In genomic region chr13:29356158-29356485, GRCm38 (mm10) we compare ENCODE assay signal across 9 mouse cellular contexts.
DNase-seq lines count a peak whose midpoint lies in the region; ATAC-seq lines count a peak whose summit lies in the region.
"Had no signal": no experiment of that assay in that cellular context is flagged by ENCODE, and none has a peak within 500 bp of the region (broad histone marks: within the 10 kb centered on the region; RNA-seq: fewer than 3 reads in every experiment).

No protein-coding gene starts in this region.

- H3K9me3 ChIP-seq in hindbrain, embryonic 10.5 days: no peaks in the 10 kb centered on the region
- no peaks in the 10 kb centered on the region for H3K9me3 ChIP-seq in hindbrain, embryonic 11.5 days (ENCODE audit: control insufficient read depth, low read length)
- H3K9me3 ChIP-seq in heart, embryonic 14.5 days (ENCODE audit: control insufficient read depth, low read length): no peaks in the 10 kb centered on the region
- 0 out of 2 replicates have a peak, but pooled peaks cover 3% of the 10 kb centered on the region for H3K9me3 ChIP-seq in limb, embryonic 12.5 days
- no peaks in the 10 kb centered on the region for H3K9me3 ChIP-seq in intestine, embryonic 16.5 days (ENCODE audit: control insufficient read depth, low read length)

- no peak overlapping the region for H3K4me3 ChIP-seq in hindbrain, embryonic 10.5 days
- no peak overlapping the region for H3K4me3 ChIP-seq in hindbrain, embryonic 11.5 days (ENCODE audit: low read depth, low read length)
- no peak overlapping the region for H3K4me3 ChIP-seq in heart, embryonic 14.5 days (ENCODE audit: control insufficient read depth in 1 of 2, insufficient read depth in 1 of 2, low read depth in 1 of 2, low read length in 2 of 2)
- H3K4me3 ChIP-seq in limb, embryonic 12.5 days (replicated peaks): no peak overlapping the region
- no peak overlapping the region for H3K4me3 ChIP-seq in intestine, embryonic 16.5 days (ENCODE audit: low read length)

- DNase-seq in hindbrain, embryonic 10.5 days (ENCODE audit: low spot score): no peak
- DNase-seq in hindbrain, embryonic 11.5 days (ENCODE audit: low spot score): no peak
- DNase-seq in embryo, embryonic 10 days (ENCODE audit: low spot score): peak; percentile 42
- DNase-seq in spleen, postnatal 14 days (ENCODE audit: low spot score in 2 of 2): no peak
- DNase-seq in layer of hippocampus, adult 8-10 months (ENCODE audit: low spot score in 2 of 2): no peak

- peaks cover 26% of the 10 kb centered on the region for H3K4me1 ChIP-seq in hindbrain, embryonic 10.5 days (replicated peaks)
- H3K4me1 ChIP-seq in hindbrain, embryonic 11.5 days (replicated peaks; ENCODE audit: control insufficient read depth, insufficient read depth, low read length): no peaks in the 10 kb centered on the region
- H3K4me1 ChIP-seq in heart, embryonic 14.5 days (ENCODE audit: control insufficient read depth in 2 of 2, insufficient read depth in 2 of 2, low read length in 2 of 2): peaks cover 12 to 29% of the 10 kb centered on the region in 2 experiments
- peaks cover 41% of the 10 kb centered on the region for H3K4me1 ChIP-seq in limb, embryonic 12.5 days (replicated peaks)
- no peaks in the 10 kb centered on the region for H3K4me1 ChIP-seq in intestine, embryonic 16.5 days (ENCODE audit: control insufficient read depth, insufficient read depth, low read length)

- 43% methylated on average over 10 of the region's 10 CpGs for WGBS in hindbrain, embryonic 10.5 days
- 30% methylated on average over 10 of the region's 10 CpGs for WGBS in hindbrain, embryonic 11.5 days
- 37% methylated on average over 10 of the region's 10 CpGs for WGBS in heart, embryonic 14.5 days
- 6% methylated on average over 10 of the region's 10 CpGs for WGBS in limb, embryonic 12.5 days
- 58% methylated on average over 10 of the region's 10 CpGs for WGBS in intestine, embryonic 16.5 days

- H3K27me3 ChIP-seq in hindbrain, embryonic 10.5 days (ENCODE audit: insufficient read depth, poor library complexity, severe bottlenecking): no peaks in the 10 kb centered on the region
- H3K27me3 ChIP-seq in hindbrain, embryonic 11.5 days (ENCODE audit: control insufficient read depth, insufficient read depth, low read length): no peaks in the 10 kb centered on the region
- no peaks in the 10 kb centered on the region for H3K27me3 ChIP-seq in heart, embryonic 14.5 days (ENCODE audit: control insufficient read depth, insufficient read depth, low read length)
- no peaks in the 10 kb centered on the region for H3K27me3 ChIP-seq in limb, embryonic 12.5 days
- no peaks in the 10 kb centered on the region for H3K27me3 ChIP-seq in intestine, embryonic 16.5 days (replicated peaks; ENCODE audit: control insufficient read depth, insufficient read depth, low read length)

- H3K4me2 ChIP-seq in hindbrain, embryonic 11.5 days (replicated peaks; ENCODE audit: low read depth, low read length): no peak overlapping the region
- H3K4me2 ChIP-seq in heart, embryonic 14.5 days (ENCODE audit: low read length): peak overlapping the region; percentile 14; the same call in 1 of the 2 replicates
- H3K4me2 ChIP-seq in limb, embryonic 12.5 days: peak overlapping the region; percentile 33
- H3K4me2 ChIP-seq in intestine, embryonic 16.5 days (ENCODE audit: low read depth, low read length): no peak overlapping the region

- no peaks in the 10 kb centered on the region for H3K36me3 ChIP-seq in hindbrain, embryonic 10.5 days
- no peaks in the 10 kb centered on the region for H3K36me3 ChIP-seq in hindbrain, embryonic 11.5 days (ENCODE audit: control insufficient read depth, insufficient read depth, low read length)
- no peaks in the 10 kb centered on the region for H3K36me3 ChIP-seq in heart, embryonic 14.5 days (ENCODE audit: control insufficient read depth, insufficient read depth, low read length)
- H3K36me3 ChIP-seq in limb, embryonic 12.5 days: no peaks in the 10 kb centered on the region
- no peaks in the 10 kb centered on the region for H3K36me3 ChIP-seq in intestine, embryonic 16.5 days (ENCODE audit: control insufficient read depth, insufficient read depth, low read length)

- no peak for ATAC-seq in hindbrain, embryonic 11.5 days (ENCODE audit: low FRiP score)
- ATAC-seq in heart, embryonic 14.5 days (ENCODE audit: insufficient number of reproducible peaks, insufficient read depth, low FRiP score, low read depth): no peak
- ATAC-seq in limb, embryonic 12.5 days (ENCODE audit: insufficient number of reproducible peaks, insufficient read depth, low FRiP score, low TSS enrichment, low read depth): no peak
- ATAC-seq in intestine, embryonic 16.5 days: no peak

- no peak overlapping the region for H3K9ac ChIP-seq in hindbrain, embryonic 11.5 days (ENCODE audit: low read depth, low read length)
- peak overlapping the region; percentile 25; the same call in 1 of the 2 replicates for H3K9ac ChIP-seq in heart, embryonic 14.5 days (ENCODE audit: low read length)
- H3K9ac ChIP-seq in limb, embryonic 12.5 days (replicated peaks): peak overlapping the region; percentile 19; the same call in 1 of the 2 replicates
- H3K9ac ChIP-seq in intestine, embryonic 16.5 days (ENCODE audit: low read depth, low read length): no peak overlapping the region

- peak overlapping the region; percentile 77 for H3K27ac ChIP-seq in hindbrain, embryonic 10.5 days
- no peak overlapping the region for H3K27ac ChIP-seq in hindbrain, embryonic 11.5 days (ENCODE audit: low read depth, low read length)
- H3K27ac ChIP-seq in heart, embryonic 14.5 days (replicated peaks in 1 of 2; ENCODE audit: control insufficient read depth in 1 of 2, insufficient read depth in 1 of 2, low read depth in 2 of 2, low read length in 2 of 2): no peak overlapping the region
- peak overlapping the region; percentile 66 for H3K27ac ChIP-seq in limb, embryonic 12.5 days
- no peak overlapping the region for H3K27ac ChIP-seq in intestine, embryonic 16.5 days (ENCODE audit: low read length)
- H3K27ac ChIP-seq: macrophage had no signal

Comparison
In these comparisons a context has a peak if more than half of its experiments do, and no peak if none do; other contexts are left out.
1. H3K27ac ChIP-seq: peak in hindbrain, embryonic 10.5 days (single experiment) and limb, embryonic 12.5 days (single experiment); none in hindbrain, embryonic 11.5 days (single experiment), heart, embryonic 14.5 days (0 of 2) and intestine, embryonic 16.5 days (single experiment).
2. H3K4me2 ChIP-seq: peak in heart, embryonic 14.5 days (single experiment) and limb, embryonic 12.5 days (single experiment); none in hindbrain, embryonic 11.5 days (single experiment) and intestine, embryonic 16.5 days (single experiment).
3. H3K9ac ChIP-seq: peak in heart, embryonic 14.5 days (single experiment) and limb, embryonic 12.5 days (single experiment); none in hindbrain, embryonic 11.5 days (single experiment) and intestine, embryonic 16.5 days (single experiment).